Mouse (Mus musculus): ENCODE results near the gene Tmem216. TPM values are rescaled to one million over a fixed set of nuclear protein-coding genes. Genes with fewer than 3 reads are reported as not detected.
A peak's percentile ranks its signal among the peaks of the same experiment; 100 is the strongest.
"Not testable (repeated sequence)": the region's sequence is repeated elsewhere in the genome, so short reads cannot be mapped to it uniquely, and the experiment has no call there.

Gene Tmem216
- polyA plus RNA-seq, 1 experiment from 2014 or later, result 20.0 TPM

- Histone ChIP-seq H3K27ac (ENCODE audit: poor library complexity, severe bottlenecking) (peak overlapping the region; percentile 93), H3K36me3 (peaks cover under 1% of the 10 kb centered on the region), H3K4me3 (no peak overlapping the region), H3K9me3 (replicated peaks) (no peaks in the 10 kb centered on the region), H3K4me2 (no peak overlapping the region), H3K4me1 (replicated peaks) (peaks cover 16% of the 10 kb centered on the region), H3K27me3 (replicated peaks) (no peaks in the 10 kb centered on the region), H3K9ac (no peak overlapping the region)
- ATAC-seq (ENCODE audit: insufficient number of reproducible peaks, low FRiP score), result no peak
- WGBS, result 56% methylated on average over 5 of the region's 5 CpGs
Observed at GRCm38 (mm10) chr19:10562351-10562750, 6.3 kb upstream of the Tmem216 start.

GRCm38 (mm10) chr19:10561558-10562314, 5.7 kb upstream of the Tmem216 start:
- no peak overlapping the region for H3K9ac ChIP-seq
- WGBS, result 29% methylated on average over 6 of the region's 6 CpGs
- no peaks in the 10 kb centered on the region for H3K27me3 ChIP-seq (replicated peaks)
- H3K27ac ChIP-seq (ENCODE audit: poor library complexity, severe bottlenecking), result peak overlapping the region; percentile 93
- no peaks in the 10 kb centered on the region for H3K9me3 ChIP-seq (replicated peaks)
- peaks cover 16% of the 10 kb centered on the region for H3K4me1 ChIP-seq (replicated peaks)
- H3K36me3 ChIP-seq, result no peaks in the 10 kb centered on the region
- peak; percentile 84 for ATAC-seq (ENCODE audit: insufficient number of reproducible peaks, low FRiP score)
- 0 out of 2 replicates have a peak overlapping the region, but pooled peaks have one; percentile 11 for H3K4me2 ChIP-seq
- no peak overlapping the region for H3K4me3 ChIP-seq

DNA sequence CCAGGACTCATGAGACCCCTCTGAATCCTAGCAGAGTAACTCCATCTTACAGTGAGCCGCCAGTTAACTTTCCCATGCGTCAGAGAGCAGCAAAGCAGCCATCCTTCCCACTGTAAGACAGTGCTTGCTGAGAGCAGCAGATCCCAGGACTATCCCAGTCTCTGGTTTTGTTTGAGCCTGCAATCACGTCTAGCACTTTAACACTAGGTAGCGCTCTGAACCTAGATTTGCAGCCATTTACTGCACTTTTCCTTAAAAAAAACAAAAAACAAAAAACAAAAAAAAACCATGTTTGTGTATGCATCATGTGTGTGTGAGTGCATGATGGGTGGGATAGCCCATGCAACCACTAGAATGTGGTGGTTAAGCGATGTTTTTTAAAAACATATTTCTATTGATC, 4.1 kb upstream of the Tmem216 start:
- Histone ChIP-seq H3K27me3 (replicated peaks) (no peaks in the 10 kb centered on the region), H3K4me3 (no peak overlapping the region), H3K4me1 (replicated peaks) (peaks cover 25% of the 10 kb centered on the region), H3K9ac (no peak overlapping the region), H3K4me2 (no peak overlapping the region), H3K36me3 (no peaks in the 10 kb centered on the region), H3K27ac (ENCODE audit: poor library complexity, severe bottlenecking) (no peak overlapping the region), H3K9me3 (replicated peaks) (no peaks in the 10 kb centered on the region)
- WGBS, result 38% methylated on average over 5 of the region's 5 CpGs
- ATAC-seq (ENCODE audit: insufficient number of reproducible peaks, low FRiP score), result no peak

GRCm38 (mm10) chr19:10557837-10558375, 1.9 kb upstream of the Tmem216 start:
- not testable (repeated sequence) for H3K36me3 ChIP-seq; H3K4me3 ChIP-seq; H3K9me3 ChIP-seq (replicated peaks); H3K27ac ChIP-seq (ENCODE audit: poor library complexity, severe bottlenecking); H3K27me3 ChIP-seq (replicated peaks); H3K9ac ChIP-seq; ATAC-seq (ENCODE audit: insufficient number of reproducible peaks, low FRiP score); H3K4me2 ChIP-seq
- WGBS, result 74% methylated on average over 4 of the region's 4 CpGs
- peaks cover 33% of the 10 kb centered on the region for H3K4me1 ChIP-seq (replicated peaks)

DNA sequence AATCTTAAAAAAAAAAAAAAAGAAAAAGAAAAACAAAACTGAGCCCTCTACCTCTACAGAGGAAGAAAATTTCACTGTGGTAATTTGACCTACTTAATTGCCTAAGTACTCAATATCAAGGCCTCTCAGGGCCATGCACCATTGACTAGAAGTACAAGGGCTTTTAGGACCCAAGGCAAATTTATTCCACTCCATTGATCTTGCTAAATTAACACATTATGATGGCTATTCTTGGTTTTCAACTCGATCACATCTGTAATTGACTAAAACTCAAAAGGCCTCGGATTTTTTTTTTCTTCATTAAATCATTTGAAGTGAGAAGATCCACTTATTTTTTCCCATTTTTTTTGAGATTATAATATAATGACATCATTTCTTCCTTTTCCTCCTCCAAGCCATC, 1.4 kb upstream of the Tmem216 start:
- Histone ChIP-seq H3K27me3 (replicated peaks) (no peaks in the 10 kb centered on the region), H3K27ac (ENCODE audit: poor library complexity, severe bottlenecking) (no peak overlapping the region), H3K4me1 (replicated peaks) (peaks cover 31% of the 10 kb centered on the region), H3K4me3 (no peak overlapping the region), H3K9ac (no peak overlapping the region), H3K4me2 (no peak overlapping the region), H3K36me3 (peaks cover 10% of the 10 kb centered on the region), H3K9me3 (replicated peaks) (no peaks in the 10 kb centered on the region)
- 74% methylated on average over 2 of the region's 2 CpGs for WGBS
- ATAC-seq (ENCODE audit: insufficient number of reproducible peaks, low FRiP score), result no peak

DNA sequence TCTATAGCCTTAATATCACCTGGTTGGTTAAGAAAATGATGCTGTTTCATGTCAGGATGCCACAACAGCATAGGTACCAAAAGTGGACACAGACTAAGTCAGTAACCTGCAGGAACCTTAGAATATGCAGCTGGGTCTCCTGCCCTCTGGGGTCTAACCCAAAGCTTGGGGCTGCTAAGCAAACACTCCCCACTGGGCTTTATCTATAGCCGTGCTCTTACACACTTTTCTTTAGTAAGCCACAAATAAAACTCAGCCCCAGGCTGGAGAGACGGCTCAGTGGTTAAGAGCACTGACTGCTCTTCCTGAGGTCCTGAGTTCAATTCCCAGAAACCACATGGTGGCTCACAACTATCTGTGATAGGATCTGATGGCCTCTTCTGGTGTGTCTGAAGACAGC, 963 bp upstream of the Tmem216 start:
- 65% methylated on average over 2 of the region's 2 CpGs for WGBS
- Histone ChIP-seq H3K4me1 (replicated peaks) (peaks cover 27% of the 10 kb centered on the region), H3K27me3 (replicated peaks) (no peaks in the 10 kb centered on the region), H3K4me3 (no peak overlapping the region), H3K27ac (ENCODE audit: poor library complexity, severe bottlenecking) (no peak overlapping the region), H3K4me2 (no peak overlapping the region), H3K36me3 (peaks cover 13% of the 10 kb centered on the region), H3K9ac (no peak overlapping the region), H3K9me3 (replicated peaks) (no peaks in the 10 kb centered on the region)
- ATAC-seq (ENCODE audit: insufficient number of reproducible peaks, low FRiP score), result no peak

- Histone ChIP-seq H3K9me3 (replicated peaks) (no peaks in the 10 kb centered on the region), H3K4me3 (no peak overlapping the region), H3K27me3 (replicated peaks) (no peaks in the 10 kb centered on the region), H3K36me3 (peaks cover 78% of the 10 kb centered on the region), H3K4me1 (replicated peaks) (no peaks in the 10 kb centered on the region), H3K4me2 (no peak overlapping the region), H3K27ac (ENCODE audit: poor library complexity, severe bottlenecking) (no peak overlapping the region), H3K9ac (no peak overlapping the region)
- WGBS, result 78% methylated on average over 5 of the region's 5 CpGs
- no peak for ATAC-seq (ENCODE audit: insufficient number of reproducible peaks, low FRiP score)
Observed at GRCm38 (mm10) chr19:10539454-10539853, 16.6 kb downstream of the Tmem216 start.

DNA sequence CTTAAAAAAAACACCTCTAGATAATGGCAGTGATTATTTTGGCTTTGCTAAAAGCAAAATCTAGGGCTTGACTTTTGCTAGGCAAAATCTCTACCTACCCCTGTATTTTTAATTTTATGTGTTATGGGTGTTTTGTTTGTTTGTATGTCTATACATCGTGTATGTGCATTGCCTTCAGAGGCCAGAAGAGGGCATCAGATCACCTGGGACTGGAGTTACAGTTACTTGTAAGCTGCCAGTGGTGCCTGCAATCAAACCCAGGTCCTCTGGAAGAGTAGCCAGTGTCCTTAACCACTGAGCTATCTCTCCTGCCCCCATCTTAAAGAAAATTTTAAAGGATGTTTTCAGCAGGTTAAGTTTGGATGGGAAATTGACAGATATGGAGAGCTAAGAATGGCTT, 26.0 kb downstream of the Tmem216 start:
- peaks cover 57% of the 10 kb centered on the region for H3K36me3 ChIP-seq
- no peak for ATAC-seq (ENCODE audit: insufficient number of reproducible peaks, low FRiP score)
- H3K9me3 ChIP-seq (replicated peaks), result 0 out of 2 replicates have a peak, but pooled peaks cover 2% of the 10 kb centered on the region
- H3K9ac ChIP-seq, result no peak overlapping the region
- 97% methylated on average over 1 of the region's 1 CpGs for WGBS
- no peaks in the 10 kb centered on the region for H3K27me3 ChIP-seq (replicated peaks)
- no peak overlapping the region for H3K4me3 ChIP-seq
- H3K27ac ChIP-seq (ENCODE audit: poor library complexity, severe bottlenecking), result no peak overlapping the region
- H3K4me1 ChIP-seq (replicated peaks), result peaks cover 13% of the 10 kb centered on the region
- no peak overlapping the region for H3K4me2 ChIP-seq

DNA sequence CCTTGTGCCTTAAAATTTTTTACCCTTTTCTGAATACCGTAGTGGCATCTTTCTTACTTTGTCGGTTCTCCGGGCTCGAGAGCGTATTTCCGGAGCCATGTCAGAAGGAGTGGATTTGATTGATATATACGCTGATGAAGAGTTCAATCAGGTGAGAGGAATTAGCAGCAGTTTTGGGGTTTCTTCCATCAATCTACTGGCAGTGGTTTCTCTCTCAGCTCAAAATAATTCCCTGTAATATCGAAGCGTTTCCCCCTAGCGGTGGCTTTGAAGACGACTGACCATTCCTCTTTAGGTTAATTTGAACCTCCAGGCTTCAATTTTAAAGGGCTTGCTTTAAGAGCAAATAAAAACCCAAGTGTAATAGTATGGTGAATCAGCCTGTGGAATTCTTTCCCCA, 30.1 kb downstream of the Tmem216 start, which contains the start of gene Sdhaf2:
Gene Sdhaf2 (minus strand): TSS at position 233 of the 400 bp plus-strand sequence.
- Histone ChIP-seq H3K27me3 (replicated peaks) (no peaks in the 10 kb centered on the region), H3K9me3 (replicated peaks) (0 out of 2 replicates have a peak, but pooled peaks cover 2% of the 10 kb centered on the region), H3K4me3 (peak within 1 kb of the TSS; percentile 89), H3K4me1 (replicated peaks) (peaks cover 29% of the 10 kb centered on the region), H3K4me2 (peak within 1 kb of the TSS; percentile 70), H3K27ac (ENCODE audit: poor library complexity, severe bottlenecking) (peak within 1 kb of the TSS; percentile 99), H3K9ac (peak within 1 kb of the TSS; percentile 91), H3K36me3 (peaks cover 25% of the 10 kb centered on the region)
- under 1% methylated on average over 11 of the region's 11 CpGs for WGBS
- no peak for ATAC-seq (ENCODE audit: insufficient number of reproducible peaks, low FRiP score)

- Histone ChIP-seq H3K27ac (ENCODE audit: poor library complexity, severe bottlenecking) (peak within 1 kb of the TSS; percentile 99), H3K27me3 (replicated peaks) (no peaks in the 10 kb centered on the region), H3K4me1 (replicated peaks) (peaks cover 29% of the 10 kb centered on the region), H3K9me3 (replicated peaks) (0 out of 2 replicates have a peak, but pooled peaks cover 2% of the 10 kb centered on the region), H3K4me3 (peak within 1 kb of the TSS; percentile 89), H3K36me3 (peaks cover 19% of the 10 kb centered on the region), H3K4me2 (peak within 1 kb of the TSS; percentile 70), H3K9ac (peak within 1 kb of the TSS; percentile 91)
- peak; percentile 95 for ATAC-seq (ENCODE audit: insufficient number of reproducible peaks, low FRiP score)
- WGBS, result under 1% methylated on average over 73 of the region's 93 CpGs
Observed at GRCm38 (mm10) chr19:10525106-10525901, 30.7 kb downstream of the Tmem216 start, which contains the start of gene Cpsf7. TSS of gene Cpsf7 (plus strand) at chr19:10525266.

GRCm38 (mm10) chr19:10524784-10525105, 31.3 kb downstream of the Tmem216 start:
- Histone ChIP-seq H3K4me2 (peak overlapping the region; percentile 70), H3K36me3 (peaks cover 15% of the 10 kb centered on the region), H3K27ac (ENCODE audit: poor library complexity, severe bottlenecking) (peak overlapping the region; percentile 99), H3K9ac (peak overlapping the region; percentile 91), H3K4me1 (replicated peaks) (peaks cover 29% of the 10 kb centered on the region), H3K9me3 (replicated peaks) (no peaks in the 10 kb centered on the region), H3K4me3 (peak overlapping the region; percentile 89), H3K27me3 (replicated peaks) (no peaks in the 10 kb centered on the region)
- WGBS, result 2% methylated on average over 19 of the region's 19 CpGs
- ATAC-seq (ENCODE audit: insufficient number of reproducible peaks, low FRiP score), result no peak

All from heart, embryonic 12.5 days (tissue).